Mouse (Mus musculus) adrenal gland, postnatal 4 days (tissue): ENCODE results near the gene Kars. TPM values are rescaled to one million over a fixed set of nuclear protein-coding genes. Genes with fewer than 3 reads are reported as not detected.

Experiments
- DNase-seq, 2 experiments: peaks; one replicate each; pipeline ENCODE4 v3.0.0; 2021 to 2022; ENCODE audit warnings: low spot score in 2 of 2, mixed read lengths in 2 of 2
- long read RNA-seq, 2 experiments: library from polyadenylated mRNA; stranded (forward); transcript quantifications; one replicate each; pipeline ENCODE4 v2.0.0; 2021
- total RNA-seq, 2 experiments: library from RNA; stranded (reverse); gene quantifications; 2 replicates each; pipeline ENCODE4 v1.2.3; 2021

The Kars gene
- 100 to 1,000 TPM; 131 to 133 TPM for total RNA-seq
- long read RNA-seq, experiment 1, transcript Kars-202 (15 exons, 2,131 nt) = minor isoform, 18 of 125 reads
- long read RNA-seq, experiment 1, transcript Kars-201 (14 exons, 2,008 nt) = major isoform, 69 of 125 reads
- long read RNA-seq, experiment 1, transcript Kars-203 (16 exons, 2,189 nt) = minor isoform, 7 of 125 reads
- long read RNA-seq, experiment 1, partial matches to known transcripts = 24 of 125 reads
- long read RNA-seq, experiment 1, other reads (novel, unspliced or antisense) = 7 of 125 reads
- long read RNA-seq, experiment 2, transcript Kars-201 (14 exons, 2,008 nt) = major isoform, 93 of 168 reads
- long read RNA-seq, experiment 2, transcript Kars-202 (15 exons, 2,131 nt) = minor isoform, 20 of 168 reads
- long read RNA-seq, experiment 2, transcript Kars-203 (16 exons, 2,189 nt) = minor isoform, 13 of 168 reads
- long read RNA-seq, experiment 2, partial matches to known transcripts = 33 of 168 reads
- long read RNA-seq, experiment 2, other reads (novel, unspliced or antisense) = 9 of 168 reads

DNA sequence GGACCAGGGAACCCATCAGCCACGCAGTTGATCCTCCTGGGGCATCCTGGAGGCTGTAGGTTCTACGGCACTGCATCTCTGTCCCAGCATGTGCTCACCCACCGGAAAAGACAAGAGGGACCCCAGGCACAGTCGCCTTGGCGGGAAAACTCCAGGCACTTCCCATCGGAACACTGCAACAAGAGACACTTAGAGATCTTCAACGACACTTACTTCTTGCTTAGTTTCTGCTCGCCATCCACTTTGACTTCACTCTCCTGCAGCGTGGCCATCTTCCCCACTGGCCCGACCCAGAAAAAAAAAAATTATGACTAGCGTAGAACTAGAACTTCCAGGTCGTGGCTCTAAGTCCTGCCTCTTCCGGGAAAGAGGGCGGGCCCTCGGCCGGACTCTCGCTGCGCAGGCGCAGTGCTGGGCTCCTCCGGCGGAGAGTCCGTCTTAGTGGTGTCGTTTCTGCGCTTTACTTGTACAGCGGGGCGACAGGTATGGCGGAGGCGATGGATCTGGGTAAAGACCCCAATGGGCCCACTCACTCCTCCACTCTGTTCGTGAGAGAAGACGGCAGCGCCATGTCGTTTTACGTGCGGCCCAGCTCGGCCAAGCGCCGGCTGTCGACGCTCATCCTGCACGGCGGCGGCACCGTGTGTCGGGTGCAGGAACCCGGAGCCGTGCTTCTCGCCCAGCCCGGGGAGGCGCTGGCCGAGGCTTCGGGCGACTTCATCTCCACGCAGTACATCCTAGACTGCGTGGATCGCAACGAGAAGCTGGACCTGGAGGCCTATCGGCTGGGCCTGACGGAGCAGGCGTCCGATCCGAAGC is at the start of gene Kars, which contains the start of gene Terf2ip:
TSS of gene Kars (minus strand) at position 327 of the 819 bp plus-strand sequence.
TSS of gene Terf2ip (plus strand) at position 402 of the 819 bp plus-strand sequence.
- peak; percentile 82 to 88 for DNase-seq

DNA sequence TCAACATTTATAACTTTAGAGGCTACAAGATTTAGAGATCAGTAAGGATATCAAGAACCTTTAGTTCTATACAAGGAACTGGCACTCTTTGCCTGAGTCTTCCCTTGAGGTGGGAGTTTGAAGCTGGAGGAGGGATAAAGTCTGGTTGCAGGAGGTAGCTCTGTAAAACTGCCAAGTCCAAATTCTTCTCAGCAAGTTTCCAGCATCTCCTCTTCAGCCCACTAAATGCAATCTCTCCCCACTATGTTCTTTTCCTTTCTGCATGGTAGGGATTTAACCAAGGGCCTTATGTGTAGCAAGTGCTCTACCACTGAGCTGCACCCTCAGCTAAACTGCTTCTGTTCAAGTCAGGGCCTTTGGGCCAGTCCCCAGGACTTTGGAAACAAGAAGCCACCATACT is 43.3 kb upstream of the Kars start:
- no peak for DNase-seq

GRCm38 (mm10) chr8:112051537-112051936 is 40.4 kb upstream of the Kars start:
- DNase-seq = no peak

DNA sequence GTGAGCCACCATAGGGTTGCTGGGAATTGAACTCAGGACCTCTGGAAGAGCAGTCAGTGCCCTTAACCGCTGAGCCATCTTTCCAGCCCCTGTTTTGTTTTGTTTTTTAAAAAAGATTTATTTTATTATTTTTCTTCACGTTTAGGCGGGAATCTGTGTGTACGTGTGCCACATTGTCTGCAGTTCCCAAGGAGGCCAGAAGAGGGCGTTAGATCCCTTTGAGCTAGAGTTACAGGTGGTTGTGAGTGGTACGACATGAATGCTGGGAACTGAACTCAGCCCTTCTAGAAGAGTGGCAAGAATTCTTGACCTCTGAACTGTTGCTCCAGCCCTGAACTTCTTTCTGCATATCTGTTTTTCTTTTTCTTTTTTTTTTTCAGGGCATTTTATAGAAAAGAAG is 38.9 kb upstream of the Kars start:
- DNase-seq = no peak

DNA sequence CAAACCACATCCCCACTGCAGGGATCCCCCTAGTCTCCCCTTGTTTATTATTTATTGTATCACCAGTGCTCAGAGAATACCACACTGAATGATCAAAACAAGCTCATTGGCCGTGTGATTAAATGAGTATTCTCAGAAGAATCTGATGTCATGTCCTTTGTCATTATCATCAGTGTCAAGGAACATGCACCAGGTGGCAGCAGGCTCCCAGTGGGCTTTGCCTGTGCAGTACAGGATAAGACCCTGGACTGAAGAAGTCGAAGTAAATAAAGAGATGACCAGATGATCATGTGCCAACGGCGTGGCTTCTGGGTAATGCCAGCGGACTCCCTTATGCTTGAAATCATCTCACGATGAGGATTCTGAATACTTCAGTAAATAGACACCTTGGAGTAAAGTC is 37.2 kb upstream of the Kars start:
- no peak for DNase-seq

GRCm38 (mm10) chr8:112045896-112046295 is 34.8 kb upstream of the Kars start:
- DNase-seq = peak; percentile 45 to 57

DNA sequence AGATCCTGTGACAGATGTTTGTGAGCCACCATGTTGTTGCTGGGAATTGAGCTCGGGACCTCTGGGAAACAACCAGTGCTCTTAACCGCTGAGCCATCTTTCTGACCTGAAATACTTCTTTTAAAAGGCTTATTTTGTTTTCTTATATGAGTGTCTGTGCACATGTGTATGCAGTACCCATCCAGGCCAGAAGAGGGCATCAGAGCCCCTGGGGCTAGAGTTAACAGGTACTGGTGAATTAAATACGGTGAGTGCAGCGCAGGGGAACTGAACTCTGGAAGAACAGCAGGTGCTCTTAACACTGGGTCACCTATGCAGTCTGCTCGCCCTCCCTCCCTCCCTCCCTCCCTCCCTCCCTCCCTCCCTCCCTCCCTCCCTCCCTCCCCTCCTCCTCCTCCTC is 34.1 kb upstream of the Kars start:
- DNase-seq = no peak

DNA sequence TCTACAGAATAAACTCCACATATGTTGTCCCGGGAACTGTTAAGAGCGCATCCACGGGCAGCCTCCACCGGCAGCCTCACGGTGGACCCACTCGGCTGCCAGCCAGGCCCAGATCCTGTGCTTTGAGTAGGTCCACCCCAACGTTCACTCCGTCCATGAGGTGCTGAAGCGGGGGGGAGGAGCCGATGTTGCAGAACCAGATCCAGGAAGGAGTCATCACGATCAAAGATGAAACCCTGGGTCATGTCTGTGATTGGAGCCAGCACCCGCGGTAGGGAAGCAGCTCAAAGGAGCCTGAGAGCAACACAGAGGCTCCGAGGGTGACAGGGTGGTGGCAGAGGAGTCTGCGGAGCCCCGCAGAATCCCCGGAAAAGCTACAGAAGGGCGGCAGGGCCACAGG is 26.4 kb upstream of the Kars start:
- no peak for DNase-seq

DNA sequence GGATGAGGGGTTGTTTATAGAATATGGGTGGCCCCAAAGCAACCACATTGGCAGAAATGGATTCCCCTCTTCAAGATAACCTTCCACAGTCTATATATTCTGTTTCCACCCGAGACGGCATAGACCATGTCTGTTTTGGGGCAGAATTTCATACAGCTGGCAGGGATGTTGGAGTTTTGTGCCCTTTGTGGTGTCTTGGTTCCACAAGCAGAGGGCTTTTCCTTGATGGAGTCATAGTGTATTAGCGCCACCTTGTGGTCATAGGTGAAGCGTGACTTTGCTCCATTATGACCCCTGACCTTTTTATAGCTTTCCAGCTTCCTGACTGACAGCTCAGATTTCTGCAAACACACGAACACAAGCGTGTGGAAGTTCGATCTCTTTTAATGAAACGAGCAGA is 23.5 kb upstream of the Kars start:
- DNase-seq = peak in 1 of 2 experiments; percentile 16

DNA sequence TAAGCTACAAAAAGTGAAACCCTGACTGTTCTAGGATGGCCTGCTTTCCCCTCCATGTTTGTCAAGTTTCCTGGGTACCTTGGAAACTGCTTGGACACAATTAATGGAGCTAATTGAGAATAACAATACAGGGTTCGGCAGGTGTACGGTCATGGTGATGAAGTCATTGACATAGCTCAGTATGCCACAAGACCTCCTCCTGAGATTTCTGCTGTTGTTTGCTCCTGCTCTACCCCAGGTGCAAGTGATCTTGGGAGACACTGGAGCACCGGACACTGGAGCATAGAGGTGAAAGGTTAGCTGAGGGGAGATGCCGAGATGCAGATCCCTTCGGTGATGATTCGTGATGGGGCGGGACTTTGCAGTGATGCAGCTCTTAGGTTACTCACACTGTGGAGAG is 21.9 kb upstream of the Kars start:
- no peak for DNase-seq

GRCm38 (mm10) chr8:112030663-112031062 is 19.5 kb upstream of the Kars start:
- no peak for DNase-seq

- DNase-seq = no peak
These were observed 18.3 kb upstream of the Kars start for GRCm38 (mm10) chr8:112029455-112029854.

DNA sequence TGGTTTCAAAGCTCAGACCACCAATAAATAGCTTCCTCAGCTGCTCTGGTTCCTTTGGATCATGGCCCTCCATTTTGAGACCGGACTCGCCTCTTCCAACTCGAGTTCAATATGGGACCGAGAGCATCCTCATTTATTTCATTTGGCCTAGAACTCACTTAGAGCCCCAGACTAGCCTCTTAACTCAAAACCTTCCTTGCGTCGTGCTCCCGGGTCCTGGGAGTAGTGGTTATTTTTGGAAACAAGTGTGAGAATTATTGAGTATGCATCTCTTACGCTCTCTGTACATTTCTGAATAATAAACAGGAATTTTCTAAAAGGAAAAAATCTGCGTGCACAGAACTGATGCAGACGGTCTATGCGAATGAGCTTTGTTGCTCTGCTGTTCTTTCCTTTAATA is 3.8 kb upstream of the Kars start, which contains the start of gene Gm6793:
TSS of gene Gm6793 (minus strand) at position 101 of the 400 bp plus-strand sequence.
- DNase-seq = no peak

DNA sequence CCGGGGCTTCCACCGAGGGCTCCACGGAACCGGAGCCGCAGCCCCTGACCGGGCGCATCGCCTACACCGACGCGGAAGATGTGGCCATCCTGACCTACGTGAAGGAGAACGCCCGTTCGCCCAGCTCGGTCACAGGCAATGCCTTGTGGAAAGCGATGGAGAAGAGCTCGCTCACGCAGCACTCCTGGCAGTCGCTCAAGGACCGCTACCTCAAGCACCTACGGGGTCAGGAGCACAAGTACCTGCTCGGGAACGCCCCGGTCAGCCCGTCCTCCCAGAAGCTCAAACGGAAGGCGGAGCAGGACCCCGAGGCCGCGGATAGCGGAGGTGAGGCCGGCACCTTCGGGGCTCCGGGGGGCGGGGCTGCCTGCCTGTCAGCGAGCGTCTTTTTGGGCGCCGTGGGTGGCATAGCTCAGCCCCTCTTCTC is 706 bp upstream of the Kars start:
- peak; percentile 8 to 18 for DNase-seq

GRCm38 (mm10) chr8:112009558-112009957 is 1.6 kb downstream of the Kars start:
- DNase-seq = no peak

DNA sequence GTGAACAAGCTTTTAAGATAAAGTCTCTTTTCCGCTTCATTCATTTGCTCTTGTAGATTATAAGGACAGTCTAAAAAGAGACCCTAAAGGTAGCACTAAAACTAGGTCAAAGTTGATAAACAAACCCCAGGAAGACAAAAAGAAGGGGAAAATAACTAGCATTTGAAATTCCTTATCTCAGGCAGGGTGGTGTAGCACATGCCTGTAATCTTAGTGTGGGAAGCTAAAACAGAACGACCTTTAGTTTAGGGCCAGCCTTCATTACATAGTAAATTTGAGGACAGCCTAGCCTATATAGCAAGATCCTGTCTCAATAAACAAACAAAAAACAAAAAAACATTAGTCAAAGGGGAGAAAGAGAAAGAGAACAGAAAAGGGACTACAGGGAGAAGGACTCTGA is 3.5 kb downstream of the Kars start:
- no peak for DNase-seq

GRCm38 (mm10) chr8:112005601-112006000 is 5.5 kb downstream of the Kars start:
- DNase-seq = no peak

- no peak for DNase-seq
These were observed 6.4 kb downstream of the Kars start for GRCm38 (mm10) chr8:112004754-112005153.

DNA sequence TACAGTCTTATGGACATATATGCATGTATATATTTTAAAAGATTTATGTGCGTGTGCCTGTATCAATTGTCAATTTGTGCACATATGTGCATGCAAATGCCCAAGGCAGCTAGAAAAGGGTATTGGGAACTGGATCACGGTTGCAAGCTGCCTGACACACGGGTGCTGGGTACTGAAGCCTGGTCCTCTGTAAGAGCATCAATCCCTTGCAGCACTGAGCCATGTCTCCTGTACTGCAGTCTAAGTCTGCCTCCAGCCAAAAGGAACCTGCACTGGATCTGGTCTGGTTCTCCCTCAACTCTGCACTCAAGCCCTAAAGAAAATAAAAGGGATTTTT is 18.5 kb downstream of the Kars start:
- no peak for DNase-seq

DNA sequence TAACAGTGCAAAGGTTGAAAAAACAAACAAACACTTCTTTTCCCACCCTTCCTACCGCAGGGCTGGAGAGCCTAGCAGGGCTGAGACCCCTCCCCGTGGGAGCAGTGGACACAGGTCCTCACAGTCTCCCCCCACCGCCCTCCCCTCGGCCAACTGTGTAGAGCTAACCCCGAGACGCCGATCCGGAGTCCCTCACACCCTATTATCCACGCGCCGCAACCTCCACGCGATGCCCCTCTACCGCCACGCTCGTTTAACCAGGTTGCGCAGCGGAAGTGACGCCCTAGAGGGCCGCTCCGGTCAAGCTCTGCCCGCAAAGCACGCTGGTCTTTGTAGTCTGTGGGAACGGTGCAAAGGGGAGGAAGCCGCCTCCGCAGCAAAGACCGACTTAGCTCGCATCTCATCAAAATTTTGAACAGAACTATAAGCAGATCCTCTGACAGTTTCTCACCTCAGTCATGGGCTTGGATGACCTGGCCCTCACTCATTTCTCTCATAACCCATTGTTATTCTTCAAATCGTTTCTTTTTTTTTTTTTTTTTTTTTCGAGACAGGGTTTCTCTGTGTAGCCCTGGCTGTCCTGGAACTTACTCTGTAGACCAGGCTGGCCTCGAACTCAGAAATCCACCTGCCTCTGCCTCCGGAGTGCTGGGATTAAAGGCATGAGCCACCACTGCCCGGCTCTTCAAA is 19.0 kb downstream of the Kars start, which contains the start of gene Adat1:
TSS of gene Adat1 (minus strand) at position 290 of the 690 bp plus-strand sequence.
- peak; percentile 67 to 69 for DNase-seq

DNA sequence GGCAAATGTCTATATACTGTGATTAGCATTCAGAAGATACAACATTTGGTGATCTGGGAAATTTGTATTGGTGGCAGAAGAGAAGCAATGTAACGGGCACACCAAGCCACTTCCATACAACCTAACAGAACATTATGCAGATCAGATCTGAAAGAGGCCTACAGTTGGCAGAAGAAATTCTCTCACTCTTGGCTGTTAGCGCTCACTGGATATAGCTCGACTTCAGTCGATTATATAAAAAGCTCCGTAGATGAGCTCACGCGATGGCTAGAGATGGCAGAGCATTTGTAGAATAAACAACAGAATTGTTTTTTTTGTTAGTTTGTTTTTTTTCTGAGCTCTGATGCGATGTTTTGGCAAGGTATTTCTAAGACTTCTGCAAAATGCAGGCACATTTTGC is 19.8 kb downstream of the Kars start:
- no peak for DNase-seq
